Mouse (Mus musculus) embryonic stem cell, embryonic (primary cell): ENCODE results near the gene Gm17509.

ENCODE experiments used
- CTCF ChIA-PET, 4 experiments: fragments of 300-600 bp in 2 of 4; fragments of 350-600 bp in 2 of 4; sonication (Branson Sonifier 250); formaldehyde crosslinking; loops; one replicate each; lab custom pipeline; 2022; ENCODE audit warnings: inconsistent platforms in 2 of 4; lab: Charles Lee
- POLR2A ChIA-PET, 4 experiments: fragments of 300-600 bp in 2 of 4; fragments of 350-600 bp in 2 of 4; sonication (Branson Sonifier 250); formaldehyde crosslinking; loops; one replicate each; lab custom pipeline; 2022; ENCODE audit warnings: antibody characterized with exemption in 4 of 4, inconsistent platforms in 1 of 4; lab: Charles Lee

The Gm17509 gene

DNA sequence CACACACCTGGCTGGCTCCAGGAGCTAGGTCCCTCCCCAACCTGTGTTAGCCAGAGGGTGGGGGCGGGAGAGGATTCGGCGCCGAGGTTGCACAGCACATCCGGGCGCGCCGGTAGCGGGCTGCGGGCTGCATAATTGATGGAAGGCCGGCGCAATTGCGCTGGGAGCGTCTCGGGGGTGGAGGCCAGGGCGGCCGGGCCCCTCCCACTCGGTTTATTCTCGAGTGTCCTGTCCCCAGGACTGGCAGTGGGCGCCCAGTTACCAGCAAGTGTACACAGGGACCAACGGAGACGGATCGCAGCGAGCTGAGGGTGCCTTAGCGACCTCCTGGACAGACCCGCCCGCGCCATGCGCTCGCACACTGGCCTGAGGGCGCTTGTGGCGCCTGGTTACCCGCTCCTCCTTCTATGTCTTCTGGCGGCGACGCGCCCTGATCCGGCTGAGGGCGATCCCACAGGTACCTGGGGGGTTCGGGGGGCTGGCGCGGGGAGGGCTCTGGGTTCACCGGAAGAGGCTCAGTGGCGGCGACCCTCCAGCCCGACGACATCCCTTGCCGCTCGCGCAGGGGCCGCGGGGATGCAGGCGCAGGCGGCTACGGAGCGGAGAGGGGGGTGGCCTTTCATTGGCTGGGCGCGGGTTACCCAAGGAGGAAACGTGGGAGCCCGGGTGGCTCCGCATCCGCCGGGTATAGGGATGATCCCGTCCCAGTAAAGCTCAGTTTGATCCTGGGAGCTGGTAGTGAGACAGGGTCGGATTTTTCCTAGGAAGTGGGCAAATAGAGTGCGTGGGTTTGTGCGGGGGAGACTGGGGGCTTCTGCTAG lies at the start of gene Gm17509:
TSS of gene Gm17509 (minus strand) at position 575 of the 821 bp plus-strand sequence.
- ChIA-PET POLR2A (interaction anchor here in 3 of 4 experiments (0.6 to 2.2 kb wide), 9 partner anchors 12 to 66 kb away, joined by 3 to 6 read pairs (median 3); no protein-coding TSS in a partner anchor), CTCF (interaction anchor here in 2 of 4 experiments (0.7 to 2.6 kb wide), 3 partner anchors 13 to 69 kb away, joined by 3 to 7 read pairs (median 4); no protein-coding TSS in a partner anchor)

- ChIA-PET CTCF (no interaction called here), POLR2A (interaction anchor here in 2 of 4 experiments (0.6 to 1.4 kb wide), 3 partner anchors 9 to 1886 kb away, joined by 3 to 4 read pairs (median 3); no protein-coding TSS in a partner anchor)
These were observed 47.1 kb upstream of the Gm17509 start for GRCm38 (mm10) chr13:117267963-117268362.

DNA sequence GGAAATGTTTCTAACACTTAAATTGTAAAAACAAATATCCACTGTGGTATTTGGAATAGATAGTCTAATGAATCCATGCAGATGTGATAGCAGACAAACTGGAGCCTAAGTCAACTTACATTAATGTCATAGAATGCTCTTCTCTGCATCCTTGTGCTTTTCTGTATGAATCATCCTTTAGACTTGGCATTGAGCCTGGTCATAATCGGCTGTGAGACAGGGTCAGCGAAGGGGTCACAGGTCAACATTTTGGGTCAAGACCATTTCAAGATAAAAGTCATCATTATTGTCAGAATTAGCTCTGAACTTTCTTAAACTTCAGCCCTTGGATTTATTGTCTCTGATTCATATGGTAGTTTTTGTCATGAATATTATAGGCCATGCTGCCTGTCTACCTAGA lies 45.3 kb upstream of the Gm17509 start:
- POLR2A ChIA-PET, result no interaction called here

DNA sequence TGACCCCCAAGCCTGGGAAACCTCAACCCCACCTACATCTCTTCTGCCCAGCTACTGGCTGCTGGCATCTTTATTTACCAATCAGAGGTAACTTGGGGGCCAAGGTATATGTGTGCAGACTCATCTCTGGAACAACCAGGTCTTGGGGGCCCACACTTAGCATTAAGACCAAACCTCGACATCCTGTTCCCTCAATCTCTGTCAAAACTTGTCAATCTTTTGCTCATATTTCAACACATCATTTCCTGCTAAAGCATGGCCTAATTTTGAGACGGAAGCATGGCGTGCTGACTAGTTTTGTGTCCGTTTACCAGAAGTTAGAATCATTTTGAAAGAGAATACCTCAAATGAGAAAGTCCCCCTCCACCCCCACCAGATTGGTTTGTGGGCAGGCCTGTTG lies 39.8 kb upstream of the Gm17509 start:
- CTCF ChIA-PET, result interaction anchor here in 1 of 4 experiments (0.9 kb wide), 1 partner anchor 27 kb away, joined by 3 read pairs; no protein-coding TSS in a partner anchor
- POLR2A ChIA-PET, result no interaction called here

More for the DNA sequence above, 45.3 kb upstream of the Gm17509 start:
- CTCF ChIA-PET, result no interaction called here

GRCm38 (mm10) chr13:117242621-117243020 lies 21.7 kb upstream of the Gm17509 start:
- POLR2A ChIA-PET, result interaction anchor here in 2 of 4 experiments (1.2 to 2.1 kb wide), 3 partner anchors 17 to 25 kb away, joined by 3 to 6 read pairs (median 4); no protein-coding TSS in a partner anchor
- CTCF ChIA-PET, result interaction anchor here in 1 of 4 experiments (1.0 kb wide), 2 partner anchors 9 to 44 kb away, joined by 3 read pairs; no protein-coding TSS in a partner anchor

- ChIA-PET POLR2A (interaction anchor here in 2 of 4 experiments (1.2 to 2.1 kb wide), 3 partner anchors 16 to 25 kb away, joined by 3 to 6 read pairs (median 4); no protein-coding TSS in a partner anchor), CTCF (interaction anchor here in 2 of 4 experiments (1.0 to 1.3 kb wide), 3 partner anchors 8 to 48 kb away, joined by 3 to 5 read pairs (median 3); no protein-coding TSS in a partner anchor)
These were observed 21.2 kb upstream of the Gm17509 start for GRCm38 (mm10) chr13:117242063-117242462.

GRCm38 (mm10) chr13:117237111-117237510 lies 16.2 kb upstream of the Gm17509 start:
- POLR2A ChIA-PET, result interaction anchor here in 2 of 4 experiments (0.6 to 5.6 kb wide), 9 partner anchors 9 to 1028 kb away, joined by 3 to 26 read pairs (median 3); partner anchors contain the start of gene Emb (in 1 of the 2)

GRCm38 (mm10) chr13:117235530-117236212 lies 14.8 kb upstream of the Gm17509 start:
- CTCF ChIA-PET, result interaction anchor here in 2 of 4 experiments (0.8 to 1.0 kb wide), 2 partner anchors 51 kb away, joined by 3 to 4 read pairs; no protein-coding TSS in a partner anchor
- POLR2A ChIA-PET, result interaction anchor here (0.7 to 5.6 kb wide), 8 partner anchors 9 to 1473 kb away, joined by 3 to 26 read pairs (median 4); no protein-coding TSS in a partner anchor

More at GRCm38 (mm10) chr13:117237111-117237510, 16.2 kb upstream of the Gm17509 start:
- CTCF ChIA-PET, result interaction anchor here in 1 of 4 experiments (0.6 kb wide), 1 partner anchor 18 kb away, joined by 10 read pairs; no protein-coding TSS in a partner anchor

- ChIA-PET CTCF (interaction anchor here in 3 of 4 experiments (0.7 to 2.0 kb wide), 4 partner anchors 8 to 1001 kb away, joined by 3 to 7 read pairs (median 3); partner anchors contain the start of gene Gm17509 (in 1 of the 3)), POLR2A (no interaction called here)
These were observed 13.6 kb upstream of the Gm17509 start for GRCm38 (mm10) chr13:117234486-117234885.

DNA sequence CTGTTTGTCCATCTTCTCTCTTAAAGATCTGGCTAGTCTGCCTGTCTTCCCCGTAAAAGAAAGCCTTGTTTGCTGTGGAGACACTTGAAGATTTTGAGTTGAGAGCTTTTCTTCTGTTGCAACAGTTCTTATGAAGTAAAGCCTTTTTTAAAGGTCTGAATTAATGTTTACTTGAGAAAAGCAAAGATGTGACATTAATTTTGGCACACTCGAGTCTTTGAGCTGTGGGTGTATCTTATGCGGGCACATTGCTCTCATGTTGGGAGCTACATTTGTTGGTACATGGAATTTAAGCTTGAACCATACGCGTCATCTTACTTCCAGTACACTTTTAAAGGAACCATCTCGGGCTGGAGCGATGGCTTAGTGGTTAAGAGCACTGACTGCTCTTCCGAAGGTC lies 12.9 kb upstream of the Gm17509 start:
- ChIA-PET POLR2A (interaction anchor here in 1 of 4 experiments (1.1 to 1.7 kb wide), 4 partner anchors 9 to 17 kb away, joined by 3 to 9 read pairs (median 5); partner anchors contain the start of gene Gm17509), CTCF (interaction anchor here in 3 of 4 experiments (0.5 to 2.0 kb wide), 7 partner anchors 8 to 31 kb away, joined by 3 to 9 read pairs (median 3); partner anchors contain the start of gene Gm17509 (in 1 of the 3))

GRCm38 (mm10) chr13:117230371-117231110 lies 9.7 kb upstream of the Gm17509 start:
- ChIA-PET CTCF (interaction anchor here in 1 of 4 experiments (0.6 kb wide), 1 partner anchor 1436 kb away, joined by 3 read pairs; no protein-coding TSS in a partner anchor), POLR2A (interaction anchor here in 1 of 4 experiments (1.3 kb wide), 1 partner anchor 14 kb away, joined by 4 read pairs; no protein-coding TSS in a partner anchor)

GRCm38 (mm10) chr13:117225561-117225960 lies 4.7 kb upstream of the Gm17509 start:
- POLR2A ChIA-PET, result interaction anchor here in 2 of 4 experiments (1.0 to 2.3 kb wide), 7 partner anchors 9 to 64 kb away, joined by 3 to 21 read pairs (median 5); no protein-coding TSS in a partner anchor
- CTCF ChIA-PET, result no interaction called here

GRCm38 (mm10) chr13:117224901-117225300 lies 4.0 kb upstream of the Gm17509 start:
- CTCF ChIA-PET, result no interaction called here
- POLR2A ChIA-PET, result interaction anchor here in 2 of 4 experiments (0.7 to 2.3 kb wide), 5 partner anchors 8 to 32 kb away, joined by 3 to 21 read pairs (median 6); no protein-coding TSS in a partner anchor

DNA sequence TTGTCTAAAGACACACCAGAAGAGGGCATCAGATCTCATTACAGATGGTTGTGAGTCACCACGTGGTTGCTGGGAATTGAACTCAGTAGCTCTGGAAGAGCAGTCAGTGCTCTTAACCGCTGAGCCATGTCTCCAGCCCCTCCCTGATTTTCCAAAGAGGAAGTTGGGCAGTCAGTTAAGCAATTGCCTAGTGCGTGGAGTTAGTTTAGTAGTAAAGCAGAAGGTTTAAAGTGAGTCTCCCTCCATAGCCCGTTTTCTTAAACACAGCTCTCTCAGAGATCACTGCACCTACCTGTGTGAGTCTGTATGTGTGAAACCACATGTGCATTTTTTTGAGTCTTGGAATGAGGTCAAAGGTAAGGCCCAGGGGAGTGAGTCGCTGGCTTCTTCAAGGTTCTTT lies 2.2 kb upstream of the Gm17509 start:
- ChIA-PET POLR2A (interaction anchor here in 1 of 4 experiments (0.8 to 2.8 kb wide), 5 partner anchors 10 to 22 kb away, joined by 3 to 15 read pairs (median 4); partner anchors contain the start of gene Emb), CTCF (interaction anchor here in 1 of 4 experiments (1.1 to 1.3 kb wide), 2 partner anchors 16 to 66 kb away, joined by 3 to 5 read pairs; no protein-coding TSS in a partner anchor)

GRCm38 (mm10) chr13:117219871-117220500 lies 889 bp downstream of the Gm17509 start:
- CTCF ChIA-PET, result interaction anchor here in 2 of 4 experiments (0.7 to 2.6 kb wide), 3 partner anchors 14 to 70 kb away, joined by 3 to 7 read pairs (median 4); no protein-coding TSS in a partner anchor
- POLR2A ChIA-PET, result interaction anchor here in 3 of 4 experiments (0.6 to 2.2 kb wide), 10 partner anchors 13 to 67 kb away, joined by 3 to 6 read pairs (median 3); no protein-coding TSS in a partner anchor

- ChIA-PET CTCF (interaction anchor here in 2 of 4 experiments (0.6 to 1.4 kb wide), 2 partner anchors 9 to 16 kb away, joined by 4 to 6 read pairs; no protein-coding TSS in a partner anchor), POLR2A (interaction anchor here in 2 of 4 experiments (0.9 to 4.1 kb wide), 6 partner anchors 8 to 71 kb away, joined by 3 to 26 read pairs (median 6); no protein-coding TSS in a partner anchor)
These were observed 2.8 kb downstream of the Gm17509 start for GRCm38 (mm10) chr13:117218092-117218491.
